Mouse (Mus musculus) forebrain, embryonic 14.5 days (tissue): ENCODE results near the gene Mthfsd. TPM values are rescaled to one million over a fixed set of nuclear protein-coding genes. Genes with fewer than 3 reads are reported as not detected.
A peak's percentile ranks its signal among the peaks of the same experiment; 100 is the strongest.
"Not testable (repeated sequence)": the region's sequence is repeated elsewhere in the genome, so short reads cannot be mapped to it uniquely, and the experiment has no call there.

ENCODE experiments used
- ATAC-seq: fragments of 200-750 bp; cut with Nextera tagmentation; 2 replicates; pipeline ENCODE4 v1.8.0; 2017; ENCODE audit warnings: mild to moderate bottlenecking, moderate library complexity
- DNase-seq: peaks from one replicate; pipeline ENCODE4 v3.0.0-alpha.2; 2015; ENCODE audit warnings: low spot score
- H3K27ac ChIP-seq: fragments of 300-500 bp; sonication (generic); 2 replicates; pipeline ENCODE4 v1.5.1; 2014; ENCODE audit warnings: low read depth, mild to moderate bottlenecking, control low read depth, low read length, moderate library complexity
- H3K27me3 ChIP-seq: fragments of 300-500 bp; sonication (generic); replicated peaks from 2 replicates; pipeline ENCODE4 v1.6.1; 2014; ENCODE audit warnings: low read length, control low read depth, mixed read lengths; ENCODE audit not compliant: control insufficient read depth, insufficient read depth
- H3K36me3 ChIP-seq: fragments of 300-500 bp; sonication (generic); 2 replicates; pipeline ENCODE4 v1.6.1; 2014; ENCODE audit warnings: low read length, control low read depth; ENCODE audit not compliant: control insufficient read depth, insufficient read depth
- H3K4me1 ChIP-seq: fragments of 300-500 bp; sonication (generic); 2 replicates; pipeline ENCODE4 v1.6.1; 2014; ENCODE audit warnings: antibody characterized with exemption, low read length, control low read depth; ENCODE audit not compliant: control insufficient read depth, insufficient read depth
- H3K4me2 ChIP-seq: fragments of 300-500 bp; sonication (generic); 2 replicates; pipeline ENCODE4 v1.6.1; 2014; ENCODE audit warnings: mild to moderate bottlenecking, control low read depth, low read length
- H3K4me3 ChIP-seq: fragments of 300-500 bp; sonication (generic); 2 replicates; pipeline ENCODE4 v1.5.1; 2014; ENCODE audit warnings: low read depth, low read length, control low read depth
- H3K9ac ChIP-seq: fragments of 300-500 bp; sonication (generic); 2 replicates; pipeline ENCODE4 v1.6.1; 2014; ENCODE audit warnings: mild to moderate bottlenecking, low read length, control low read depth, moderate library complexity
- H3K9me3 ChIP-seq: fragments of 300-500 bp; sonication (generic); replicated peaks from 2 replicates; pipeline ENCODE4 v1.6.1; 2016; ENCODE audit warnings: low read length, control low read depth, mixed read lengths; ENCODE audit not compliant: control insufficient read depth
- WGBS: fragments of 180-500 bp; shearing (Covaris S2); extraction: QIAGEN DNeasy Blood & Tissue Kit; methylation state at CpG from one replicate; pipeline ENCODE4 v1.1.7; 2014; 5-methylcytosine and 5-hydroxymethylcytosine counted together
- polyA plus RNA-seq: library from polyadenylated mRNA; unstranded; fragments of >200 nt; fragmentation: Nextera tagmentation; extraction: Ambion mirVana; gene quantifications from 2 replicates; pipeline ENCODE4 v1.2.1, GENCODE M21; 2014

The Mthfsd gene
- 47.4 and 47.6 TPM in 2 replicates for polyA plus RNA-seq

DNA sequence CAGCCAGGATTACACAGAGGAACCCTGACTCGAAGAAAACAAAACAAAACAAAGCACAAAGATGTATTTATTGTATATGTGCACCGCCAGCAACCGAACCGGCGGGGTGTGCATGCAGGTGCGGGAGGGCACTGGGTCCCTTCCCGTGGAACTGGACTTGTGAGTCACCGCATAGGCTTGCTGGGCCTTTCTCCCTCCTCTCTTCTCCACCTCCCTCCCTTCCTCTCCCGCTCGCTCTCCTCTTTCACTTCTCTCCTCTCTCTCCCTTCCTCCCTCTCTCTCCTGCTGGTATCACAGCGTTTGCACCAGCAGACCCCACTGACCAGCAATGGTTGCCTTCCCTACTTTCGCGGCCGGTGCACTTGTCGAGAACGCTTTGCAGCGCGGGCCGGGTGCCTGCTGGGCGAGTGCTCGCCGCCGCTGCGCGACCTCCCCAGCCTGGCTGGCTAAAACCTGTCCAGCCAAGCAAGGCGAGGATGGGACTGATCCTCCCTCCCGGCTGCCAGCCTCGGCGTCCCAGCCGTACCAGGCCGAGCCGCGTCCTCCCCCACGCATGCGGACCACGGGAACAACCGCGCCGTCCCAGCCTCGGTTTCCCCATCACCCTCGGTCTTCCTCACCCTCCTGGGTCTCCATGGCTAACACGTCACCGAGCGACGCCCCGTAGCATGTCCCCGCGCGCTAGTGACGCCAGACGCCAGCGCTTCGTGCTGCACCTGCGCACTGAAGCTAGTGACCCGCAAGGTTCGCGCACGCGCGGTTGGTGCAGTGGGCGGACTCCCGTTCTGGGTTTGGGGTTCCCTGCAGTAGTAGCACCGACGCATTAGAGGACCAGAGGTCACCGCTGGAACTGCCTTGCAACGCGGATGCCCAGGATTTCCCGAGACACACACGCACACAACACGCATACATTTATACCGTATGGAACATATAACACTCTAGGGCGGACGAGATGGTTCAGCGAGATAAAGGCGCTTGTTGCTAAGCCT, at the start of gene Mthfsd:
Gene Mthfsd, minus strand, starts transcription at position 725 of the 989 bp plus-strand sequence.
- H3K9ac ChIP-seq = peak within 1 kb of the TSS; percentile 85
- H3K4me1 ChIP-seq = peaks cover 6% of the 10 kb centered on the region; the same call in 1 of the 2 replicates
- H3K27me3 ChIP-seq = no peaks in the 10 kb centered on the region; the same call in 1 of the 2 replicates
- peaks cover 15% of the 10 kb centered on the region for H3K36me3 ChIP-seq
- peak within 1 kb of the TSS; percentile 28; the same call in 1 of the 2 replicates for H3K27ac ChIP-seq
- peak within 1 kb of the TSS; percentile 79 for H3K4me3 ChIP-seq
- no peaks in the 10 kb centered on the region for H3K9me3 ChIP-seq
- ATAC-seq (peak; percentile 96), DNase-seq (peak; percentile 99)
- peak within 1 kb of the TSS; percentile 82 for H3K4me2 ChIP-seq
- WGBS = 1% methylated on average over 74 of the region's 75 CpGs

DNA sequence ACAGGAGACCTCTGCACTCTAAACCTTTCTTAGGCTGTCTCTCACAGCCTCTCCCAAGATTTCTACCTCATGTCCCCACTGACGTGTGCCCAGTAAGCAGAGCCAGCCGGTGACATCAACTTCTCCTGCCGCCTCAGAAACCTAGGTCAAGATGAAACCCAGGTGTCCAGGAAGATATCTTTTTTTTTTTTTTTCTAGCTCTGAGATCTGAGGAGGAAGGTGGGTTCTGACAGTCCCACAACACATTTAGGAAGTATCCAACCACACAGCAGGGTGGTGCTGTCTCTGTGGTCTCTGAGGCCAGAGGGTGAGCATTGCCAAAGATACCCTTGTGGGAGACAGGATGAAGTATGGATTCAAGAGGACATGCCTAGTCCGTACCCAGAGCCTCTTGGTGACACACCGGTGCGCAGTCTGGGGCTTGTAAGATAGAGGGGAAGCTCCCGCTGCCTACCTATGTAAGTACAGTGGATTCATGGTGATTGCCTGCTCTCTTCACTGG, 48.8 kb upstream of the Mthfsd start:
- ATAC-seq (no peak), DNase-seq (no peak)
- Histone ChIP-seq H3K9ac (no peak overlapping the region), H3K27ac (no peak overlapping the region), H3K9me3 (no peaks in the 10 kb centered on the region), H3K27me3 (0 out of 2 replicates have a peak, but pooled peaks cover 3% of the 10 kb centered on the region), H3K4me2 (no peak overlapping the region), H3K4me1 (no peaks in the 10 kb centered on the region), H3K36me3 (no peaks in the 10 kb centered on the region), H3K4me3 (no peak overlapping the region)
- WGBS = 94% methylated on average over 7 of the region's 7 CpGs

DNA sequence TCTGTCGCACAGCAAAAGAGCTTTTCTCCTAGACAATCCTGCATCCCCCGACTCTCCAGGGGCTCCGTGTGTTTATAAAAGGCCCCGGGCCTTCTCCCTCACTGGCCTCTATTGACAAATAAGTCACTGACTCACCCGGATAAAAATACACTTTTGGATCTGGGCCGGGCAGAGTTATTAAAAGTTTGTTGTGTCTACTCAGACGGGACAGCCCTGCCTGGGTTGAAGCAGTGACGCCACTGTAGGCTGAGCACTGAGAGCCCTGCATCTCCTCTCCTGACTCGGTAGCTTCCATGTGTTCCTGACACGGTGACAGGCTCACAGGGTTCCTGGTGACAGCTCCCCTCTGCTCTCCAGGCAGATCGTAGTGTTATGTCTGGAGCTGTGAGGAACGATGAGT, 44.2 kb upstream of the Mthfsd start:
- Histone ChIP-seq H3K4me3 (no peak overlapping the region), H3K9ac (no peak overlapping the region), H3K27ac (no peak overlapping the region), H3K4me1 (no peaks in the 10 kb centered on the region), H3K36me3 (no peaks in the 10 kb centered on the region), H3K9me3 (no peaks in the 10 kb centered on the region), H3K27me3 (0 out of 2 replicates have a peak, but pooled peaks cover 3% of the 10 kb centered on the region), H3K4me2 (no peak overlapping the region)
- ATAC-seq (no peak), DNase-seq (no peak)
- WGBS = 72% methylated on average over 12 of the region's 12 CpGs

DNA sequence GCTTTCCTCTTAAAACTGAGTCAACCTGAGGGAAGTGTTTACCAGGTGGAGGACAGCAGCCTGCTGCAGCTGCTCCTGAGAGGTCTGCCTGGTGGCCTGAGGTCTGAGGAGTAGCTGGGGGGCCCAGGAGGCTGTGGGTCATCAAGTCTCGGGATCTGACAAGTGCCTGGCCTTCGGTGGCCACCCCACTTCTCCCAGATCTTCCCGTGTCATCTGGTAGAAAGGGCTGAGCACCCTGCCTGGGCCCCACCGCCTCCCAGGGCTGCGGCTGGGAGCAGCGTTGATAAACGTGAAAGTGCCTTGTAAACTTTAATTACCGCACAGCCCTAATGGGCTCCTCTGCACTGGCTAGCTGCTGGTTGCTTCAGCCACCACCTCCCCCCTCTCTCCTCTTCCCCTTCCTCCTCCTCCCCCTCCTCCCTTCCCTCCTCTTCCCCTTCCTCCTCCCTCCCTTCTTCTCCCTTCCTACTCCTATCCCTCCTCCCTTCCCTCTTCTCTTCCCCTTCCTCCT, 40.4 kb upstream of the Mthfsd start:
- Histone ChIP-seq H3K4me3 (no peak overlapping the region), H3K9ac (no peak overlapping the region), H3K27ac (no peak overlapping the region), H3K4me1 (no peaks in the 10 kb centered on the region), H3K9me3 (no peaks in the 10 kb centered on the region), H3K27me3 (no peaks in the 10 kb centered on the region), H3K4me2 (no peak overlapping the region), H3K36me3 (no peaks in the 10 kb centered on the region)
- DNase-seq (no peak), ATAC-seq (no peak)
- 40% methylated on average over 8 of the region's 8 CpGs for WGBS

DNA sequence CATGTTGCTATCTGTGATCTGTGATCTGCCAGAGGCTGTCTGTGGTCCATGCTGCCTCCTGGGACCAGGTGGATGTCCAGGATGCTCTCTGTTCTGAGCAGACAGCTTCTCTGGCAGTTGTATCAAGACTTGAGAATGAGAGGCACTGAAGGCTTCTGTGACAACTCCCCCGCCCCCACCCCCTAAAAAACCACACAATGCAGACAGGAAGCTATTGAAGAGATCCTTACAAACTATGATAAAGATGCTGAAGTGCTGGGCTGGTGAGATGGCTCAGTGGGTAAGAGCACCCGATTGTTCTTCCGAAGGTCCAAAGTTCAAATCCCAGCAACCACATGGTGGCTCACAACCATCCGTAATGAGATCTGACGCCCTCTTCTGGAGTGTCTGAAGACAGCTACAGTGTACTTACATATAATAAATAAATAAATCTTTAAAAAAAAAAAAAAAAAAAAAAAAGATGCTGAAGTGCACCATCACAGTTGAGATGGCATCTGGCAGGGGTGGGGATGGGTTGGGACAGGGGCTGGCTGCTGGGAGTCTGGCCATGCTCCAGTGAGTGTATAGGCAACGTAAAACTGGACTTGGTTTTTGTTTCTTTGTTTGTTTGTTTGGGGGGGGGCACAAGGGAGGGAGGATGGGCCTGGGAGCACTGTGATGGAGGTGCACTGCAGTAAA, 37.4 kb upstream of the Mthfsd start:
- 73% methylated on average over 4 of the region's 6 CpGs for WGBS
- H3K36me3 ChIP-seq, H3K9me3 ChIP-seq, H3K9ac ChIP-seq, H3K27me3 ChIP-seq, H3K4me2 ChIP-seq, DNase-seq, H3K27ac ChIP-seq, H3K4me1 ChIP-seq, H3K4me3 ChIP-seq, ATAC-seq: not testable (repeated sequence)

DNA sequence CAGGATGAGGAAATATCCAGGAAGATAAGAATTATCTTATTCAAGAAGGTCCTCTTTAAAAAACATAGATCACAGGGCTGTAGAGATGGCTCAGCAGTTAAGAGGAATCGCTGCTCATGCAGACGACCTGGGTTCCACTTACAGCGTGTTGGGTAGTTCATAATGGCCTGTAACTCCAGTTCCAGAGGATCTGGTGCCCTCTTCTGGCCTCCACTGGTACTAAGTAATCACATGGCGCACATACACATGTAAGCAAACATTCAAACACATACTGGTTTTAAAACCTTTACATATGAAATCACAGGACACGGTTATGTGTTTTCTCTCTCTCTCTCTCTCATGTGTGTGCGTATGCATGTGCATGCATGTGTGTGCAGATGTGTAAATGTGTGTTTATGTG, 28.7 kb upstream of the Mthfsd start:
- Histone ChIP-seq H3K4me3 (no peak overlapping the region), H3K27ac (no peak overlapping the region), H3K4me1 (no peaks in the 10 kb centered on the region), H3K9me3 (no peaks in the 10 kb centered on the region; the same call in 1 of the 2 replicates), H3K4me2 (no peak overlapping the region), H3K27me3 (peaks cover 6% of the 10 kb centered on the region), H3K9ac (no peak overlapping the region), H3K36me3 (no peaks in the 10 kb centered on the region)
- ATAC-seq (no peak), DNase-seq (no peak)
- 86% methylated on average over 6 of the region's 6 CpGs for WGBS

DNA sequence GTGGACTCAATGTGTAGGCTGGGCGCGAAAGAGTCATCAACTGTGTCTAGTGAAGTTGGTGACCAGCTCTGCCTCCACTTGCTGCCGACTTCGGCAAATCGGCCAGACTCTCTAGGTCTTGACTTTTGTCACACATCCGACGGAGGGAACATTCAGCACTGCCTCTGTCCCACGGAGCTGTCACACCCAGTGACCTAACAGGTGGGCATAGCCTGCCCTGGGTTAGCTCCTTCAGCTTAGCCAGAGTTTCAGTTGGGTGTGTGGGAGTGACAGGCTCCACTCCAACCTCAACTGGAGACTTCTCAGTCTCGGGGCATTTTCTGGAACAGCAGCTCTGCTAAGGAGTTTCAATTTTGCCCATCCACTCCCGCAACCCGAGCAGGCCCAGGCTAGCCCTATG, 26.3 kb upstream of the Mthfsd start:
- H3K27me3 ChIP-seq = peaks cover 25% of the 10 kb centered on the region
- 86% methylated on average over 11 of the region's 11 CpGs for WGBS

DNA sequence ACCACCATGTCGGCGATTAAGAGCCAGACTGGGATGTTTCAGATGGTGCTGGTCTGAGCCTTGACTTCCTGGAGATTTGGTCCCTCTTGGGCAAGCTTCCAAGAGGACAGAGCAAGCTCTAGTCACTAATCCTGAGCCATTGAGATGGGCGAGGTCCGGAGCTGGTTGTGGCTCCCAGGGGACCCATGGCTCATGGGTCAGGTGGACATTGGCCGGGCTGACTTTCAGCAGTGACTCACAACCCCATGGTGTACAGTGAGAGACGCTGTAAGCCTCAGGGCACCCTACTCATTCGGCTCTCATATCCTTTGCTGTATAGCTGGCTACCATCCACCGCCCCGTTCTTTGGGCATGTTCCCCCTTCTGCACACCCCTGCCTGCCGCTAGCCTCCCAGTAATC, 25.9 kb upstream of the Mthfsd start:
- DNase-seq = no peak
- Histone ChIP-seq H3K9me3 (no peaks in the 10 kb centered on the region; the same call in 1 of the 2 replicates), H3K4me3 (no peak overlapping the region), H3K9ac (no peak overlapping the region), H3K4me2 (no peak overlapping the region), H3K27me3 (peaks cover 29% of the 10 kb centered on the region), H3K36me3 (no peaks in the 10 kb centered on the region), H3K4me1 (no peaks in the 10 kb centered on the region), H3K27ac (no peak overlapping the region)
- no peak for ATAC-seq
- WGBS = 88% methylated on average over 10 of the region's 10 CpGs

More for the DNA sequence above, 26.3 kb upstream of the Mthfsd start:
- Histone ChIP-seq H3K9me3 (no peaks in the 10 kb centered on the region; the same call in 1 of the 2 replicates), H3K9ac (no peak overlapping the region), H3K4me1 (no peaks in the 10 kb centered on the region), H3K27ac (no peak overlapping the region), H3K4me2 (no peak overlapping the region), H3K4me3 (no peak overlapping the region), H3K36me3 (no peaks in the 10 kb centered on the region)
- ATAC-seq (no peak), DNase-seq (no peak)
